Mouse (Mus musculus): ENCODE results near the gene Mrps7. TPM values are rescaled to one million over a fixed set of nuclear protein-coding genes. Genes with fewer than 3 reads are reported as not detected.
A peak's percentile ranks its signal among the peaks of the same experiment; 100 is the strongest.

Gene Mrps7
- polyA plus RNA-seq, 1 experiment from 2014 or later, result 68.0 TPM

DNA sequence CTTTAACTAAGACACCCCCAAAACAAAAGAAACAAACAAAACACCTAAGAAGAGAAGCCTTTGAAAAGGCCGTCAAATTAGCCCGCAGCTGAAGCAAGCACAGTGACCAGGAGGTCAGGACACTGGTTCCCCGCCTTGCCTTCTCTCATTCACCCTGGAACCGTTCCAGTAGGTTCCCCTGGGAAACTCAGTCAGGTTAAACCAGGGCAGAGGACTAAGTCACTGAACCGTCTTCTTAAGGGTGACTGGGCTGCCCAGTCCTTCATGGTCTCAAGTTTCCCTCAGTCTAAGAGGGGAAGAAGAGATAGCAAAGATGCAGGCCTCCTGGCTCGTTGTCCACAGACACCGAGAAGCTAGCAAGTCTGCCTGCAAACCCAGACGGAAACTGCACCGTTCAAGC, 22.2 kb downstream of the Mrps7 start:
- WGBS, result 80% methylated on average over 9 of the region's 9 CpGs
- ATAC-seq, result no peak
- Histone ChIP-seq H3K27me3 (replicated peaks; ENCODE audit: control insufficient read depth, insufficient read depth, low read length) (no peaks in the 10 kb centered on the region), H3K27ac (ENCODE audit: low read length) (no peak overlapping the region), H3K4me3 (replicated peaks; ENCODE audit: low read length) (no peak overlapping the region), H3K36me3 (ENCODE audit: control insufficient read depth, insufficient read depth) (peaks cover 11% of the 10 kb centered on the region), H3K9me3 (ENCODE audit: control insufficient read depth, low read length) (no peaks in the 10 kb centered on the region), H3K9ac (replicated peaks; ENCODE audit: low read depth, low read length) (no peak overlapping the region), H3K4me1 (replicated peaks; ENCODE audit: control insufficient read depth, insufficient read depth, low read length) (peaks cover 12% of the 10 kb centered on the region), H3K4me2 (ENCODE audit: low read length) (no peak overlapping the region)

DNA sequence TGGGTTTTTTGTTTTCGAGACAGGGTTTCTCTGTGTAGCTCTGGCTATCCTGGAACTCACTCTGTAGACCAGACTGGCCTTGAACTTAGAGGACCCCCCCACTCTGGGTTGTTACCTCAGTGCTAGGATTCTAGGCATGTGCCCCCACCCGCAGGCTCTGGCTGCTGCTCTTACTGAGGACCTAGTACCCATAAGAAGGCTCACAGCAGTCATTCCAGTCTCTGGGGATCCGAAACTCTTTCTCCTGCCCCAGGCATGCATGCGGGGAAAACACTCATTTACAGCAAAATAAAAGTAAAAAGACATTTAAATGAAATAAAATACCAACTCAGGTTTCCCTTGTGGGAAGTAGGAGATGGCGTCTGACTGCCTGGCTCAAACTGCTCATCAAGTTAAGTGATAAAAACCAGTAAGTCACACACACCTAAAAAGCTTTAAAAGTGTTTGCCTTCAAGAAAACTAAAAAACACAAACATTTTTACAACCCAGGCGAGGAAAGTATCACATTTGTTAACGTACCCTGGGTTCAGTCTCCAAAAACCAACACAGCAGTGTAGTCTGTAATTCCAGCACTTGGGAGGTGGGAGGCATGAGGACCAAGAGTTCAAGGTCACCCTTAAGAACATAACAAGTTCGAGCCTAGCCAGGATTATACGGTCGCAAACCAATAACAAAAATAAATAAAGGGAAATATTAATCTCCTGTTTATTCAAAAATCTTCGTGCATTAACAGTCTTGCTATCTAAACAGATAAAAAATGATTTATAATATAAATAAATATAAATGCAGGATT, 23.3 kb downstream of the Mrps7 start:
- peak overlapping the region; percentile 79 for H3K4me2 ChIP-seq (ENCODE audit: low read length)
- H3K9me3 ChIP-seq (ENCODE audit: control insufficient read depth, low read length), result no peaks in the 10 kb centered on the region
- WGBS, result 59% methylated on average over 11 of the region's 11 CpGs
- no peaks in the 10 kb centered on the region for H3K27me3 ChIP-seq (replicated peaks; ENCODE audit: control insufficient read depth, insufficient read depth, low read length)
- no peak overlapping the region for H3K27ac ChIP-seq (ENCODE audit: low read length)
- peak overlapping the region; percentile 66 for H3K9ac ChIP-seq (replicated peaks; ENCODE audit: low read depth, low read length)
- ATAC-seq, result no peak
- H3K4me3 ChIP-seq (replicated peaks; ENCODE audit: low read length), result peak overlapping the region; percentile 63
- H3K36me3 ChIP-seq (ENCODE audit: control insufficient read depth, insufficient read depth), result peaks cover 8% of the 10 kb centered on the region
- H3K4me1 ChIP-seq (replicated peaks; ENCODE audit: control insufficient read depth, insufficient read depth, low read length), result peaks cover 12% of the 10 kb centered on the region

DNA sequence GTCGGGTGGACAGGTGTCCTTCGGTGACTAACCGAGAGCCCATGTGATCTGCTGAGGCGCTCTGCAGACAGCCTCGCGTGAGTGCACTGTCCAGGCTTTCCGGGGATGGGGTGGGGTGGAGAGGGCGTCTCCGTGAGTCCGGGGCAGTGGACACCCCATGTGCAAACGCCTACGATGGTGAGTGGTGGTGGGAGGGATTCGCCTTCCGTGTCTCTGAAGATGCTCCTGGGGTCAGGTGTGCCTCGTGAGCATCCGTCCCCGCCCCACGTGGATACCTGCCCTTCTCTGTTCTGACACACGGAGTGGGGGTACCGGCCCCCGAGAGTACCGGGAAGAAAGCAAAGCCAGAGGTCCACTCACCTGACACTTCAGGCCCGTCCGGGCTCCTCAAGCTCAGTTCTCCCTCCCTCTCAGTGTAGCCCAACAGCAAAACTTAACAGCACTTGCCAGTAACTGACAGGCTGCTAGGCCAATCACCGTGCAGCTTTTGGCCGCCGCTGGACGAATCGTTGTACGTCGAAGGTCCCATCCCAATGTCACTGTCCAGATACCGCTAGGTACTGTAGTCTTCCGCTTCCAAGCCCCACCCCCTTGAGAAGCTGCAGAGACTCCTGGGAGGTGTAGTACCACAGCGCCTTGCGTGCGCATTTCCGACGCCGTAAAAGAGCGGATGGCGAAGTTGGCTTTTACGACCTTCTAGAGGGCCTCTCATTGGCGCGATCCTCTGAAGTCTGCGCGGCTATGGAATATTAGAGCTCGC, 24.2 kb downstream of the Mrps7 start, which contains the start of gene Slc25a19:
Gene Slc25a19 (minus strand): TSS at position 591 of the 760 bp plus-strand sequence.
- Histone ChIP-seq H3K27me3 (replicated peaks; ENCODE audit: control insufficient read depth, insufficient read depth, low read length) (no peaks in the 10 kb centered on the region), H3K9me3 (ENCODE audit: control insufficient read depth, low read length) (no peaks in the 10 kb centered on the region), H3K36me3 (ENCODE audit: control insufficient read depth, insufficient read depth) (peaks cover 1% of the 10 kb centered on the region; the same call in 1 of the 2 replicates), H3K4me3 (replicated peaks; ENCODE audit: low read length) (peak within 1 kb of the TSS; percentile 63), H3K4me2 (ENCODE audit: low read length) (peak within 1 kb of the TSS; percentile 79), H3K9ac (replicated peaks; ENCODE audit: low read depth, low read length) (peak within 1 kb of the TSS; percentile 66), H3K4me1 (replicated peaks; ENCODE audit: control insufficient read depth, insufficient read depth, low read length) (peaks cover 12% of the 10 kb centered on the region), H3K27ac (ENCODE audit: low read length) (no peak within 1 kb of the TSS)
- under 1% methylated on average over 47 of the region's 47 CpGs for whole genome bisulfite sequencing
- peak; percentile 100 for ATAC-seq

DNA sequence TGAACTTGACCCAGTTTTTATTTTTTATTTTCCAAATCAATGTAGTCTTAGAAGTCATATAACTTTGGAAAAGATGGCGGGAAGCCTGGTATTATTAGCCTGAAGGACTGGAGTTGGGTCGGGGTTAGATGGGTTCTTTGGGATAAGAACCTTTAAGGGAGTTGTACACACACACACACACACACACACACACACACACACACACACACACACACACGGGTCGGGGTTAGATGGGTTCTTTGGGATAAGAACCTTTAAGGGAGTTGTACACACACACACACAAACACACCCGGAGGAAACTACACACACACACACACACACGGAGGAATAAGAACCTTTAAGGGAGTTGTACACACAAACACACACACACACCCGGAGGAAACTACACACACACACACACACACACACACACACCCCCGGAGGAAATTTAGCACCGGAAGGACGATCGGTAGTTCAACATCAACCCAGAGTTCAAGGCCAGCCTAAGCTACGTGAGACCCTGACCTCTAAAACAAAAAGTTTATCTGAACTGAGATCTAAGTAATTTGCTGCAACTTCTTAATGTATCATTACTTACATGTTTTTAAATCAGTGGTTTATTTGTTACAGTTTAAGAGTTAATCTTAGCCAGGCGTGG, 24.9 kb downstream of the Mrps7 start:
- peak overlapping the region; percentile 56 for H3K4me2 ChIP-seq (ENCODE audit: low read length)
- peak overlapping the region; percentile 51 for H3K9ac ChIP-seq (replicated peaks; ENCODE audit: low read depth, low read length)
- peak; percentile 16 for ATAC-seq
- H3K4me1 ChIP-seq (replicated peaks; ENCODE audit: control insufficient read depth, insufficient read depth, low read length), result peaks cover 12% of the 10 kb centered on the region
- H3K9me3 ChIP-seq (ENCODE audit: control insufficient read depth, low read length), result no peaks in the 10 kb centered on the region
- no peaks in the 10 kb centered on the region for H3K27me3 ChIP-seq (replicated peaks; ENCODE audit: control insufficient read depth, insufficient read depth, low read length)
- H3K36me3 ChIP-seq (ENCODE audit: control insufficient read depth, insufficient read depth), result no peaks in the 10 kb centered on the region
- H3K4me3 ChIP-seq (replicated peaks; ENCODE audit: low read length), result peak overlapping the region; percentile 63
- WGBS, result 57% methylated on average over 13 of the region's 13 CpGs
- no peak overlapping the region for H3K27ac ChIP-seq (ENCODE audit: low read length)

DNA sequence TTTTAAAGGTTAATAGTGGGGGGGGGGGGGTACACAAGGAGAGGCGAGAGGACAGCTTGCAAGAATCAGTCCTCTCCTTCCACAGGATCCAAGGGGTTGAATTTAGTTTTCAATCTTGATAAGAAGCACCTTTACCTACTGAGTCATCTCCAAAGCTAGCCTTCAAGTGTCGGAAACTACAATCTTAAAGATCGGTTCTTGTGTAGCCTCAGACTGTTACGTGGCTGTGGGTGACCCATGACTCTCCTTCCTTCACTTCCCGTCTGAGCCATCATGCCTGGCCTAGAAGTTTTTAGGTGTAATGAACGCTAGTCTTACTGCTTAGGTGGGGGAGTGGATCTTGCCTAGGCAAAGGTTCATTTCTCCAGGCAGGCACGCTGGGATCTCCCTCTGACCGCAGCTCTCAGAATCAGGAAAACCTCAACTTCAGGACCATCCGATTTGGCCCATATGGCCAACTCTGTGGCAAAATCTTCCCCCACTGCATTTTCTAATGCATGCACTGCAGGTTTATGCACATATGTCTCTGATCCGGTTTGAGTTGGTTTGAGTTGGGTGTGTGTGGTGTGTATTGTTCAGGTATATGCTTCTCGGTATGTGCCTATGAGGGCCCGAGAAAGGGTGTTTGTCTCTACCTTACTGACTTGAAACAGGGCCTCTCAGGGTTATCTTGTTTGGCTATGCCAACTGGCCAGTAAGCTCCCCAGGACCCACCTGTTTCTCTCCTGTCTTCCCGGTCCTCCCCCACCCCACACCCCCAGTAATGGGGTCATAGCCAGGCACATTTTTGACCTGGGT, 26.2 kb downstream of the Mrps7 start:
- WGBS, result 93% methylated on average over 13 of the region's 13 CpGs
- Histone ChIP-seq H3K27me3 (replicated peaks; ENCODE audit: control insufficient read depth, insufficient read depth, low read length) (no peaks in the 10 kb centered on the region), H3K4me2 (ENCODE audit: low read length) (no peak overlapping the region), H3K4me3 (replicated peaks; ENCODE audit: low read length) (no peak overlapping the region), H3K9me3 (ENCODE audit: control insufficient read depth, low read length) (no peaks in the 10 kb centered on the region), H3K36me3 (ENCODE audit: control insufficient read depth, insufficient read depth) (no peaks in the 10 kb centered on the region), H3K4me1 (replicated peaks; ENCODE audit: control insufficient read depth, insufficient read depth, low read length) (peaks cover 12% of the 10 kb centered on the region), H3K9ac (replicated peaks; ENCODE audit: low read depth, low read length) (no peak overlapping the region), H3K27ac (ENCODE audit: low read length) (no peak overlapping the region)
- ATAC-seq, result no peak

DNA sequence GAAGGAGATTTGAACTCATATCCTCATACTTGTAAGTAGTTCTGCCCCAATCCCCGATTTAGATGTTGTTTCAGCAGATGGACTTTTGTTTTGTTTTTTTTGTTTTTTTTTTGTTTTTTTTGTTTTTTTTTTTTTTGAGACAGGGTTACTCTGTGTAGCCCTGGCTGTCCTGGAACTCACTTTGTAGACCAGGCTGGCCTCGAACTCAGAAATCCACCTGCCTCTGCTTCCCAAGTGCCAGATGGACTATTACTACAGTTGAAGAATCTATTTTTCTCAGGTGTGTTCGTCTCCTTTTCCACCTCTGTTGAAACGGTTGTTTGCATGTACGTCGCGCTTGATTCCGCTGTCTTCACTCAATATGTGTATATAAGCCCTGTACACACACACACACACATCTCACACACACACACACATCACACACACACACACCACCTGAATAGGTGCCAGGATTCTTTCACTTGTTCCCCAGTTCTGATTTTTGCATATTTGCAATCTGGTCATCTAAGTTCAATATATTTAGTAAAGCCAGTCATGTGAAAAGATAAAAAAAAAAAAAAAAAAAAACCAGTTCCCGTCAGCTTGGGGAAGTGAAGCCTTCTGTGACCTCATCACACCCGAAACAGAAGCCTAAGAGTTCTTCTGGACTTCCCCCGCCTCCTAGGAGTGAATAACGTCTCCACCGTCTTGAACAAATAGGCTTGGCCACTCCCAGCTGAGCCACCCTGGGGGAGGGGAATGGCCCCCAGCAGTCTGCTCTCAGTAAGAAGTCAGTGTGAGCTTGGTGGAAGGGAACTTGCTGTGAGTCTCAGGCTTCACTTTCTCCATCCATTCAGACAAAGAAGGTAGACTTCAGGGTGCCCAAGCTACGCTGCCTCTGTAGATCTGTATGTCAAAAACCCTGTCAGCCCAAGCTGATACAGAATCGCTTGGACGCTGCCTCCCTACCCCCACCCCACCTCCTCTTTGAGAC, 27.1 kb downstream of the Mrps7 start:
- Histone ChIP-seq H3K27me3 (replicated peaks; ENCODE audit: control insufficient read depth, insufficient read depth, low read length) (no peaks in the 10 kb centered on the region), H3K4me3 (replicated peaks; ENCODE audit: low read length) (no peak overlapping the region), H3K27ac (ENCODE audit: low read length) (no peak overlapping the region), H3K9me3 (ENCODE audit: control insufficient read depth, low read length) (no peaks in the 10 kb centered on the region), H3K9ac (replicated peaks; ENCODE audit: low read depth, low read length) (no peak overlapping the region), H3K36me3 (ENCODE audit: control insufficient read depth, insufficient read depth) (no peaks in the 10 kb centered on the region), H3K4me2 (ENCODE audit: low read length) (no peak overlapping the region), H3K4me1 (replicated peaks; ENCODE audit: control insufficient read depth, insufficient read depth, low read length) (peaks cover 12% of the 10 kb centered on the region)
- 50% methylated on average over 16 of the region's 16 CpGs for WGBS
- ATAC-seq, result no peak

DNA sequence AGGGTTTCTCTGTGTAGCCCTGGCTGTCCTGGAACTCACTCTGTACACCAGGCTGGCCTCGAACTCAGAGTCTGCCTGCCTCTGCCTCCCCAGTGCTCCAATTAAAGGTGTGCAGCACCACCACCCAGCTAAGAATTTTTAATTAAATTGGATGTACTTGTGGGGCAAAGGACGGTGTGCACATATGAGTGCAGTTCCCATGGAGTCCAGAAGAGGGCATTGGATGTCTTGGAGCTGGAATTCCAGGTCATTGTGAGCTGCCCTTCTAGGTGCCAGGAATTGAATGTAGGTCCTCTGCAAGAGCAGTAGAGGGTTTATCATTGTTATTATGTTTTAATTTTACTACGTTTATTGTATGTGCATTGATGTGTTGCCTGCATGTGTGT, 27.8 kb downstream of the Mrps7 start:
- H3K27ac ChIP-seq (ENCODE audit: low read length), result no peak overlapping the region
- no peak overlapping the region for H3K4me3 ChIP-seq (replicated peaks; ENCODE audit: low read length)
- ATAC-seq, result no peak

DNA sequence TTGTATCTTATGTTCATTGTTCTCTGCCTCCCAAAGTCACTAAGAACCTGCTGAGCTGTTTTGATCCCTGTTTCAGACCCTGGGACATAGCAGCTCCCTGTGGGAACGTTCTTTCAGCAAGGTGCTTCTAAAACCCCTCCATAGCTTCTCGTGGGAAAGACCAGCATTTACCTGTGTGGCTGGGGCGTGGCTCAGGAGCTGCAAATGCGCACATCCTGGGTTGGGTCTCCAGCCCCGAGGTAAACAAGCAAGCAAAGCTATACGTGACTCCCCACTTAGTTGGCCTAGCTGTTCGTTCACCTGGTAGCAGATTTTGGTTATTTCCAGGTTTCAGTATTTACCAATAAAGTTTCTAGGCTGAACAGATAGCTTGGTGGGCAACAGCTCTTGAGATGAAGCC, 28.5 kb downstream of the Mrps7 start:
- Histone ChIP-seq H3K27ac (ENCODE audit: low read length) (no peak overlapping the region), H3K9me3 (ENCODE audit: control insufficient read depth, low read length) (no peaks in the 10 kb centered on the region), H3K36me3 (ENCODE audit: control insufficient read depth, insufficient read depth) (no peaks in the 10 kb centered on the region), H3K9ac (replicated peaks; ENCODE audit: low read depth, low read length) (no peak overlapping the region), H3K4me3 (replicated peaks; ENCODE audit: low read length) (no peak overlapping the region), H3K4me1 (replicated peaks; ENCODE audit: control insufficient read depth, insufficient read depth, low read length) (peaks cover 7% of the 10 kb centered on the region), H3K4me2 (ENCODE audit: low read length) (no peak overlapping the region), H3K27me3 (replicated peaks; ENCODE audit: control insufficient read depth, insufficient read depth, low read length) (no peaks in the 10 kb centered on the region)
- 76% methylated on average over 7 of the region's 7 CpGs for WGBS
- ATAC-seq, result no peak

More for the DNA sequence above, 27.8 kb downstream of the Mrps7 start:
- 15% methylated on average over 3 of the region's 3 CpGs for WGBS
- Histone ChIP-seq H3K27me3 (replicated peaks; ENCODE audit: control insufficient read depth, insufficient read depth, low read length) (no peaks in the 10 kb centered on the region), H3K36me3 (ENCODE audit: control insufficient read depth, insufficient read depth) (no peaks in the 10 kb centered on the region), H3K9me3 (ENCODE audit: control insufficient read depth, low read length) (no peaks in the 10 kb centered on the region), H3K4me1 (replicated peaks; ENCODE audit: control insufficient read depth, insufficient read depth, low read length) (peaks cover 12% of the 10 kb centered on the region), H3K9ac (replicated peaks; ENCODE audit: low read depth, low read length) (no peak overlapping the region), H3K4me2 (ENCODE audit: low read length) (no peak overlapping the region)

Data from forebrain, embryonic 16.5 days (tissue).